ENCODE assay signal across 25 mouse cellular contexts in the genomic region with DNA sequence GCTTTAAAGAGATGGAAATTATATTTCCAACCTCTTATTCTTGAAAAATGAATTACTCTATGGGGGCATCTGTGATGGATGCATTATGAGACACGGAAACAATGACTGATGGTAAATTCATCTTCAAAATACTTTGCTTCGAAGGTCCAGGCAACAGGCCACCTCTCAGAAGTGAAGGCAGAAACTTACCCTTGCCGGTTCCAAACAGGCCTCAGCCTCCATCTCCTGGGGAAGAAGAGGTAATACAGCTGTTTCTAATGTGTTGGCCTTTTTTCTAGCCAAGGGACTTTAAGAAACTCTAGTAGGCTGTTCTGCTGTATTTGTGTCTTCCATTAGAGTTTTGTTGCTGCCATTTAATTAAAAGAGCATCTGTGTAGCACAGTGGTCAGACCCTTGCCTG. TPM values are rescaled to one million over a fixed set of nuclear protein-coding genes. Genes with fewer than 3 reads are reported as not detected.
DNase-seq lines count a peak whose midpoint lies in the region; ATAC-seq and TF ChIP-seq lines count a peak whose summit lies in the region.
"Had no signal": no experiment of that assay in that cellular context is flagged by ENCODE, and none has a peak within 500 bp of the region (broad histone marks: within the 10 kb centered on the region; RNA-seq: fewer than 3 reads in every experiment).

No protein-coding gene starts in this region.

- ATAC-seq in limb, embryonic 14.5 days (ENCODE audit: low FRiP score, low read depth) = peak; percentile 19; the same call in 1 of the 2 replicates
- ATAC-seq: Patski had no signal

- H3K9ac ChIP-seq in limb, embryonic 14.5 days (ENCODE audit: low read depth, low read length, severe bottlenecking) = no peak overlapping the region
- H3K9ac ChIP-seq: hindbrain, embryonic 12.5 days; liver, embryonic 13.5 days; neural tube, embryonic 15.5 days had no signal

- H3K27me3 ChIP-seq in limb, embryonic 14.5 days (ENCODE audit: control insufficient read depth, insufficient read depth, low read length) = no peaks in the 10 kb centered on the region
- H3K27me3 ChIP-seq in limb, embryonic 10.5 days (ENCODE audit: low read depth, poor library complexity, severe bottlenecking) = no peaks in the 10 kb centered on the region
- H3K27me3 ChIP-seq: hindbrain, embryonic 12.5 days; liver, embryonic 13.5 days; megakaryocyte, embryonic 14.5 days; neural tube, embryonic 15.5 days had no signal

- H3K4me1 ChIP-seq in limb, embryonic 14.5 days (ENCODE audit: control insufficient read depth, insufficient read depth, low read length) = no peaks in the 10 kb centered on the region
- no peaks in the 10 kb centered on the region for H3K4me1 ChIP-seq in limb, embryonic 10.5 days
- H3K4me1 ChIP-seq in cortical plate, adult 2 months (ENCODE audit: control insufficient read depth, insufficient read depth, low read length) = no peaks in the 10 kb centered on the region
- H3K4me1 ChIP-seq: hindbrain, embryonic 12.5 days; liver, embryonic 13.5 days; neural tube, embryonic 15.5 days had no signal

- H3K4me2 ChIP-seq in limb, embryonic 14.5 days (replicated peaks; ENCODE audit: low read depth, low read length, severe bottlenecking) = no peak overlapping the region
- H3K4me2 ChIP-seq: hindbrain, embryonic 12.5 days; liver, embryonic 13.5 days; neural tube, embryonic 15.5 days had no signal

- H3K4me3 ChIP-seq in limb, embryonic 14.5 days (replicated peaks; ENCODE audit: low read length) = no peak overlapping the region
- no peak overlapping the region for H3K4me3 ChIP-seq in limb, embryonic 10.5 days
- H3K4me3 ChIP-seq in cortical plate, adult 2 months (ENCODE audit: insufficient read depth, low read length) = no peak overlapping the region
- H3K4me3 ChIP-seq: hindbrain, embryonic 12.5 days; liver, embryonic 13.5 days; megakaryocyte, embryonic 14.5 days; neural tube, embryonic 15.5 days had no signal

- 0 out of 2 replicates have a peak, but pooled peaks have one; percentile 19 for TF ChIP-seq CTCF in cortical plate, adult 2 months (IDR thresholded peaks at IDR 0.05; ENCODE audit: extremely low read depth, insufficient read depth, low read length)

- H3K36me3 ChIP-seq in limb, embryonic 14.5 days (ENCODE audit: control insufficient read depth, insufficient read depth, low read length) = no peaks in the 10 kb centered on the region
- H3K36me3 ChIP-seq in limb, embryonic 10.5 days = no peaks in the 10 kb centered on the region
- H3K36me3 ChIP-seq: hindbrain, embryonic 12.5 days; liver, embryonic 13.5 days; neural tube, embryonic 15.5 days had no signal

- H3K27ac ChIP-seq in limb, embryonic 14.5 days (replicated peaks; ENCODE audit: low read depth, low read length) = no peak overlapping the region
- no peak overlapping the region for H3K27ac ChIP-seq in limb, embryonic 10.5 days
- no peak overlapping the region for H3K27ac ChIP-seq in cortical plate, adult 2 months (ENCODE audit: insufficient read depth, low read length)
- H3K27ac ChIP-seq: hindbrain, embryonic 12.5 days; liver, embryonic 13.5 days; neural tube, embryonic 15.5 days had no signal

- no peaks in the 10 kb centered on the region for H3K9me3 ChIP-seq in limb, embryonic 14.5 days (ENCODE audit: control insufficient read depth, low read length)
- no peaks in the 10 kb centered on the region for H3K9me3 ChIP-seq in limb, embryonic 10.5 days (replicated peaks)
- H3K9me3 ChIP-seq: hindbrain, embryonic 12.5 days; liver, embryonic 13.5 days; megakaryocyte, embryonic 14.5 days; neural tube, embryonic 15.5 days had no signal

- 58% methylated on average over 3 of the region's 3 CpGs for WGBS in limb, embryonic 14.5 days
- 73% methylated on average over 3 of the region's 3 CpGs for WGBS in limb, embryonic 10.5 days

- no peak for TF ChIP-seq POLR2A in limb, embryonic 14.5 days (IDR thresholded peaks at IDR 0.05; ENCODE audit: borderline replicate concordance, extremely low read depth, insufficient read depth, insufficient read length)
- TF ChIP-seq POLR2A in cortical plate, adult 2 months (IDR thresholded peaks at IDR 0.05; ENCODE audit: extremely low read depth, insufficient read depth, low read length) = no peak

- DNase-seq in heart, adult 11 months = peak; percentile 68
- no peak for DNase-seq in heart, postnatal 4 days
- DNase-seq in limb, embryonic 14.5 days (ENCODE audit: low spot score) = no peak
- no peak for DNase-seq in limb, embryonic 10.5 days (ENCODE audit: low spot score)
- peak; percentile 44 for DNase-seq in 416B (ENCODE audit: low read depth)
- no peak for DNase-seq in MN1 (ENCODE audit: low spot score)
- DNase-seq: adrenal gland, postnatal 10 days; cerebellum, postnatal 10 days; embryo, embryonic 11 days; gastrocnemius, postnatal 10 days; heart, postnatal 10 days; liver, embryonic 13.5 days; midbrain, embryonic 14.5 days; thymus, postnatal 4 days had no signal

RNA-seq across cellular contexts. Expression of gene 4930469K13Rik, which starts 11.3 kb away (rescaled TPM):
- total RNA-seq in heart, postnatal 4 days (2021) = not detected
- 0.23 TPM in 1 of 2 replicates, not detected in the other for polyA plus RNA-seq in limb, embryonic 14.5 days (2012; rRNA removed)
- polyA plus RNA-seq in limb, embryonic 14.5 days (2014; fragmentation: Nextera tagmentation; extraction: Ambion mirVana) = not detected in 2 replicates
- polyA plus RNA-seq in limb, embryonic 10.5 days (2016; fragmentation: Nextera tagmentation; extraction: Ambion mirVana) = not detected in 2 replicates
- not detected in 2 replicates for polyA plus RNA-seq in cortical plate, adult 2 months (2012; rRNA removed)
- total RNA-seq: adrenal gland, postnatal 10 days; gastrocnemius, postnatal 10 days; heart, postnatal 10 days; layer of hippocampus, postnatal 14 days; left cerebral cortex, postnatal 25 days had no signal
- polyA plus RNA-seq: C2C12; forebrain, embryonic 11.5 days; frontal cortex, adult 2 months; kidney, embryonic 14.5 days; liver, embryonic 13.5 days; midbrain, embryonic 14.5 days; Patski had no signal

RNA-seq across cellular contexts. Expression of gene Lcp2, which starts 40.3 kb away (rescaled TPM):
- 1 to 10 TPM in 1 of 2 experiments, under 1 TPM in 1; 0.88 to 1.6 TPM for total RNA-seq in heart, postnatal 4 days (2021)
- 4.2 and 5.1 TPM in 2 replicates for polyA plus RNA-seq in limb, embryonic 14.5 days (2012; rRNA removed)
- polyA plus RNA-seq in limb, embryonic 14.5 days (2014; fragmentation: Nextera tagmentation; extraction: Ambion mirVana) = 4.4 and 6.1 TPM in 2 replicates
- 1.0 and 1.2 TPM in 2 replicates for polyA plus RNA-seq in limb, embryonic 10.5 days (2016; fragmentation: Nextera tagmentation; extraction: Ambion mirVana)
- 3.1 and 3.5 TPM in 2 replicates for polyA plus RNA-seq in cortical plate, adult 2 months (2012; rRNA removed)
- polyA plus RNA-seq: C2C12, Patski had no signal

Comparison
In these comparisons a context has a peak if more than half of its experiments do, and no peak if none do; other contexts are left out.
1. DNase-seq: peak in heart, adult 11 months (single experiment) and 416B (single experiment); none in heart, postnatal 4 days (single experiment), limb, embryonic 14.5 days (single experiment), limb, embryonic 10.5 days (single experiment) and MN1 (single experiment).